Mouse (Mus musculus): ENCODE data around the gene Tnfrsf11a. TPM values are rescaled to one million over a fixed set of nuclear protein-coding genes. Genes with fewer than 3 reads are reported as not detected.

The Tnfrsf11a gene
- total RNA-seq, 2 experiments from 2014 or later, result 3.2 TPM

GRCm38 (mm10) chr1:105891032-105891725 is 110.7 kb downstream of the Tnfrsf11a start:
- DNase-seq (ENCODE audit: low spot score in 2 of 2), result peak; percentile 71 to 83

GRCm38 (mm10) chr1:105895019-105895418 is 114.5 kb downstream of the Tnfrsf11a start:
- DNase-seq (ENCODE audit: low spot score in 2 of 2), result peak in 1 of 2 experiments; percentile 34

Other genes starting within 250 kb of the Tnfrsf11a start
- 10 to 100 TPM; 16.3 to 22.8 TPM for gene Pign, start 117.0 kb upstream of the Tnfrsf11a start, total RNA-seq (2021)
- gene Relch, start 116.9 kb upstream of the Tnfrsf11a start, total RNA-seq (2021), result 100 to 1,000 TPM; 102 to 107 TPM
- gene Zcchc2, start 209.7 kb downstream of the Tnfrsf11a start, total RNA-seq (2021), result 10 to 100 TPM; 17.7 to 19.1 TPM